Mouse (Mus musculus) left cerebral cortex, adult 6 months (tissue): Measurements from ENCODE around the gene Cask. TPM values are rescaled to one million over a fixed set of nuclear protein-coding genes. Genes with fewer than 3 reads are reported as not detected.

ENCODE experiments used
- long read RNA-seq, 2 experiments: library from polyadenylated mRNA; unstranded; transcript quantifications; one replicate each; pipeline ENCODE4 v2.0.0; 2019 to 2020
- polyA plus RNA-seq: library from polyadenylated mRNA; unstranded; fragments of <200 nt; fragmentation: Nextera tagmentation; gene quantifications from 2 replicates; pipeline ENCODE4 v1.2.3, GENCODE M21; 2021

Cask gene
- 33.7 and 47.3 TPM in 2 replicates for polyA plus RNA-seq
- long read RNA-seq, experiment 1, partial matches to known transcripts, result 7 of 31 reads
- long read RNA-seq, experiment 1, other reads (novel, unspliced or antisense), result 24 of 31 reads
- long read RNA-seq, experiment 2, partial matches to known transcripts, result 6 of 172 reads
- long read RNA-seq, experiment 2, other reads (novel, unspliced or antisense), result 166 of 172 reads

DNA sequence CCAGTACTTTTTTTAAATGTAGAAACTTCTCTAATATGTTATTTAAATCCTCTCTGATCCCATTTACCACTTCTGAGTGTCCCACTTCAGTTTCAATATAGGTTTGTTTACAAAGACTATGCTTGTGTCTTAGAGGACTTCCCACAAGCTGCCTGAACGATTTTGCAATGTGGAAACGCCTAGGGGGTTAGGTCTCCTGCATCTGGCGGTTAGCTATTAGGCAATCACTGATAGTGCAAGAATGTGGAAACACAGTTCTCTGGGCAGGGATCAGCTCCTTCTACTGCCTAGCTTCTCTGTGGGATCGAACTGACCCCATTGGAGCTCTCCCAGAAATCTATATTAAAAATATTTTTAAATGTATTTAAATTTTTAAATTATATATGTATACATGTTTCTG, at the start of gene Cask:
Gene Cask (minus strand): TSS at position 83 of the 400 bp plus-strand sequence.

GRCm38 (mm10) chrX:13661063-13661462, 190.1 kb downstream of the Cask start, which contains the start of gene Gpr82:
TSS of gene Gpr82 (plus strand) at chrX:13661363.

DNA sequence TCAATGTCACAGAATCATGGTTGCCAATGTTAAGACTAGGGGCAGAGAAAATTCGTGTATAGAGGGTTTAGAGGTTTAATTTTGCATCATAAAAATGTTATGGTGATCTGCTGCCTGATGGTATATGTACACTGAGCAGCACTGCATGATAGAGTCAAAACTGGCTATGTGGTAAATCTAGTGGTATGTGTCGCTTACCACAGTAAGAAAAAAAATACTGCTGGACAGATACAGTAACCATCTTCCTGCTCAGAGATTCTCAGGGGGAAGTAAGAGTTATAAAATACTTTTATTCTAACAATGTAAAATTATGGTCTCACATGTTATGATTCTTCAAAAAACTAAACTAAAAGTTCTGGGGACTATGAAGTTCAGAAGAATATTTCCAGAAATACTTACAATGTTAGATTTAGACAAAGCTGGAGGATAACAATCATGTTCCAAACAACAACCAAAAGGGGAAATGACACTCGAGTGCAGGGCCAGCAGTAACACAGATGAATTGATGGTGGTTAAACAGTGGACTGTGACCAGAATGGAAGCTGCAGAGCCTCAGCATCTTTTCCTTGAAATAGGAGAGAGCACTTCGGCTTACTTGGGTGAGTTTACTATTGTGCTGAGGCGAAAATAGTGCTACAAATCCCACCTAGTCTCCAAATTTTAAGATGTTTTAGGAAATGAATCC, 219.4 kb downstream of the Cask start, which contains the start of gene Gpr34:
Gene Gpr34 (plus strand): TSS at position 491 of the 685 bp plus-strand sequence.

Other genes with a start within 250 kb of the Cask start
- gene Gpr34, start 219.3 kb downstream of the Cask start, polyA plus RNA-seq, result 20.1 and 28.4 TPM in 2 replicates
- gene Gpr82, start 190.0 kb downstream of the Cask start, polyA plus RNA-seq, result 0.04 TPM in 1 of 2 replicates, not detected in the other